Mouse (Mus musculus) ES-E14 (cell line): ENCODE measurements around the gene Tbrg4. TPM values are rescaled to one million over a fixed set of nuclear protein-coding genes. Genes with fewer than 3 reads are reported as not detected.

Experiments
- DNase-seq: peaks from one replicate; pipeline ENCODE4 v3.0.0-alpha.2; 2013; ENCODE audit warnings: low read depth, low spot score
- H3K27ac ChIP-seq: 2 replicates; pipeline ENCODE4 v1.5.1; 2012; ENCODE audit warnings: low read depth, mild to moderate bottlenecking, low read length, moderate library complexity, mixed read lengths; ENCODE audit not compliant: poor library complexity, insufficient read depth, severe bottlenecking
- H3K36me3 ChIP-seq: 2 replicates; pipeline ENCODE4 v1.6.1; 2012; ENCODE audit warnings: mild to moderate bottlenecking, low read length, moderate library complexity, mixed read lengths; ENCODE audit not compliant: control insufficient read depth, poor library complexity, insufficient read depth, severe bottlenecking
- H3K4me1 ChIP-seq, 2 experiments: fragments of 150-350 bp in 1 of 2; sonication (generic) in 1 of 2; 2 replicates each; pipeline ENCODE4 v1.6.1; 2012; ENCODE audit warnings: low read length in 2 of 2, mild to moderate bottlenecking in 1 of 2, mixed read lengths in 1 of 2; ENCODE audit not compliant: control insufficient read depth in 2 of 2, insufficient read depth in 2 of 2, poor library complexity in 1 of 2
- H3K4me3 ChIP-seq, 2 experiments: fragments of 150-350 bp in 1 of 2; sonication (generic) in 1 of 2; 2 replicates each; pipeline ENCODE4 v1.5.1; 2012; ENCODE audit warnings: low read length in 2 of 2, low read depth in 1 of 2, mild to moderate bottlenecking in 1 of 2, mixed read lengths in 1 of 2; ENCODE audit not compliant: insufficient read depth in 1 of 2, poor library complexity in 1 of 2, severe bottlenecking in 1 of 2
- H3K9ac ChIP-seq: 2 replicates; pipeline ENCODE4 v1.6.1; 2012; ENCODE audit warnings: low read depth, mild to moderate bottlenecking, low read length, mixed read lengths; ENCODE audit not compliant: poor library complexity, insufficient read depth, severe bottlenecking
- H3K9me3 ChIP-seq: fragments of 150-350 bp; sonication (generic); 2 replicates; pipeline ENCODE4 v1.6.1; 2012; ENCODE audit warnings: low read depth, mild to moderate bottlenecking, low read length; ENCODE audit not compliant: control insufficient read depth, insufficient read depth
- CHD2 ChIP-seq: IDR thresholded peaks from 2 replicates; pipeline ENCODE4 v1.6.1; 2014; ENCODE audit warnings: mild to moderate bottlenecking, low read depth, low read length, inconsistent platforms
- HCFC1 ChIP-seq: IDR thresholded peaks from 2 replicates; pipeline ENCODE4 v1.6.1; 2012; ENCODE audit warnings: low read length, inconsistent platforms, borderline replicate concordance; ENCODE audit not compliant: insufficient read depth
- MAFK ChIP-seq: IDR thresholded peaks from 2 replicates; pipeline ENCODE4 v1.6.1; 2014; ENCODE audit warnings: mild to moderate bottlenecking, low read depth, low read length, inconsistent platforms; ENCODE audit not compliant: insufficient read depth
- ZC3H11A ChIP-seq: IDR thresholded peaks from 2 replicates; pipeline ENCODE4 v1.6.1; 2012; ENCODE audit warnings: low read depth, mild to moderate bottlenecking, inconsistent platforms, low read length, borderline replicate concordance
- ZNF384 ChIP-seq: IDR thresholded peaks from 2 replicates; pipeline ENCODE4 v1.6.1; 2012; ENCODE audit warnings: low read depth, low read length, inconsistent platforms
- in situ Hi-C, 2 experiments: fragments of 600-800 bp; cut with MboI; formaldehyde crosslinking; loops; one replicate each; pipeline ENCODE4 v1.15.1; 2025; ENCODE audit warnings: low sequenced_read_pairs in 2 of 2, inconsistent platforms in 1 of 2; ENCODE audit not compliant: unreplicated experiment in 2 of 2
- total RNA-seq: library from RNA; depleted of rRNA; stranded (reverse); fragments of 300-350 nt; gene quantifications from 2 replicates; pipeline ENCODE4 v1.2.3, GENCODE M21; 2012

Gene Tbrg4
- total RNA-seq, 1 experiment, result 178 TPM

GRCm38 (mm10) chr11:6595339-6595738, 30.5 kb downstream of the Tbrg4 start:
- Histone ChIP-seq H3K27ac (no peak overlapping the region), H3K36me3 (peaks cover 17% of the 10 kb centered on the region), H3K4me3 (no peak overlapping the region), H3K9ac (no peak overlapping the region), H3K4me1 (peaks cover 5 to 27% of the 10 kb centered on the region in 2 experiments; a peak in 3 of 4 replicates), H3K9me3 (no peaks in the 10 kb centered on the region)
- DNase-seq, result no peak
- in situ Hi-C loops, result no loop called here
- TF ChIP-seq MAFK (no peak), ZNF384 (no peak), HCFC1 (no peak), ZC3H11A (no peak), CHD2 (no peak)

- Histone ChIP-seq H3K9me3 (no peaks in the 10 kb centered on the region), H3K9ac (no peak overlapping the region), H3K27ac (no peak overlapping the region), H3K4me3 (no peak overlapping the region), H3K36me3 (peaks cover 17% of the 10 kb centered on the region), H3K4me1 (peaks cover 5 to 27% of the 10 kb centered on the region in 2 experiments; a peak in 3 of 4 replicates)
- no peak for TF ChIP-seq ZNF384
- no peak for TF ChIP-seq ZC3H11A
- no peak for TF ChIP-seq MAFK
- TF ChIP-seq CHD2, result no peak
- TF ChIP-seq HCFC1, result no peak
- in situ Hi-C loops, result no loop called here
- no peak for DNase-seq
Measured at GRCm38 (mm10) chr11:6594845-6595244, 31.0 kb downstream of the Tbrg4 start.

- Histone ChIP-seq H3K27ac (no peak overlapping the region), H3K4me1 (peaks cover 3 to 17% of the 10 kb centered on the region in 2 experiments; a peak in 1 of 4 replicates), H3K36me3 (peaks cover 18% of the 10 kb centered on the region), H3K9ac (no peak overlapping the region), H3K9me3 (no peaks in the 10 kb centered on the region), H3K4me3 (no peak overlapping the region)
- TF ChIP-seq MAFK (no peak), ZC3H11A (no peak), ZNF384 (no peak), CHD2 (no peak), HCFC1 (no peak)
- DNase-seq, result no peak
- in situ Hi-C loops, result no loop called here
Measured at GRCm38 (mm10) chr11:6593406-6593805, 32.5 kb downstream of the Tbrg4 start.

- in situ Hi-C loops, result no loop called here
Measured at GRCm38 (mm10) chr11:6590933-6591675, 34.8 kb downstream of the Tbrg4 start.

More at GRCm38 (mm10) chr11:6590933-6591675, 34.8 kb downstream of the Tbrg4 start:
- TF ChIP-seq HCFC1 (no peak), MAFK (no peak), ZNF384 (no peak), ZC3H11A (no peak)
- H3K9me3 ChIP-seq, result no peaks in the 10 kb centered on the region
- H3K27ac ChIP-seq, result no peak overlapping the region
- peaks cover 3 to 13% of the 10 kb centered on the region in 2 experiments; a peak in 1 of 4 replicates for H3K4me1 ChIP-seq
- H3K4me3 ChIP-seq, result no peak overlapping the region
- no peak for DNase-seq
- peaks cover 6% of the 10 kb centered on the region for H3K36me3 ChIP-seq
- no peak overlapping the region for H3K9ac ChIP-seq
